Mouse (Mus musculus): ENCODE results near the gene Insl3. TPM values are rescaled to one million over a fixed set of nuclear protein-coding genes. Genes with fewer than 3 reads are reported as not detected.

The Insl3 gene
- polyA plus RNA-seq (2012; fragmentation: generic; extraction: Trizol), result 0.13 TPM

DNA sequence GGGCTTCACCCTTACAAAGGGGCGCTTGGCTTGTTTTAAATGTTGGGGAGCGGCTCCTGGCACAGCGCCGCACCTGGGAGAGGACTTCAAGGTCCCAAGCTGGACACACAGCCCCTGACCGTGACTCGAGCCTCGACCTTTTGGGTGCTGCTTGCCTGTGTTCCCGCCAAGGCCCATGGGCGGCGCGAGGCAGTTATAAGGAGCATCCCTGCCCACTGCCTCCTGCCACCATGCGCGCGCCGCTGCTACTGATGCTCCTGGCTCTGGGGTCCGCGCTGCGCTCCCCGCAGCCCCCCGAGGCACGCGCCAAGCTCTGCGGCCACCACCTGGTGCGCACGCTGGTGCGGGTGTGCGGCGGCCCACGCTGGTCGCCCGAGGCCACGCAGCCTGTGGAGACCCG, at the start of gene Insl3:
Insl3 (plus strand) TSS at position 187 of the 400 bp plus-strand sequence.
- H3K36me3 ChIP-seq (ENCODE audit: control insufficient read depth, insufficient read depth), result no peaks in the 10 kb centered on the region
- TF ChIP-seq CEBPB (IDR thresholded peaks at IDR 0.05; ENCODE audit: insufficient read depth, poor library complexity, severe bottlenecking) (no peak), TCF3 (IDR thresholded peaks at IDR 0.05; ENCODE audit: insufficient read length, low read depth) (no peak), MYOG (IDR thresholded peaks at IDR 0.05; ENCODE audit: control insufficient read depth in 1 of 3, insufficient read depth in 1 of 3, insufficient read length in 2 of 3, low read depth in 2 of 3) (no peak), POLR2AphosphoS2 (IDR thresholded peaks at IDR 0.05; ENCODE audit: insufficient read length, low read depth) (no peak), SRF (IDR thresholded peaks at IDR 0.05; ENCODE audit: control insufficient read depth, insufficient read length, low read depth) (no peak), MYOD1 (IDR thresholded peaks at IDR 0.05; ENCODE audit: control insufficient read depth in 1 of 3, insufficient read length in 2 of 3, low read depth in 2 of 3) (no peak), TCF12 (IDR thresholded peaks at IDR 0.05; ENCODE audit: insufficient read depth, poor library complexity, severe bottlenecking) (no peak), POLR2A (IDR thresholded peaks at IDR 0.05; ENCODE audit: insufficient read length, low read depth) (no peak), MAX (IDR thresholded peaks at IDR 0.05; ENCODE audit: low read depth) (no peak), REST (IDR thresholded peaks at IDR 0.05; ENCODE audit: insufficient read depth, insufficient read length) (no peak), USF1 (IDR thresholded peaks at IDR 0.05; ENCODE audit: low read depth) (no peak), E2F4 (IDR thresholded peaks at IDR 0.05; ENCODE audit: insufficient read depth) (no peak)
- no peaks in the 10 kb centered on the region for H3K79me2 ChIP-seq (ENCODE audit: control insufficient read depth, insufficient read depth)
- H3K4me2 ChIP-seq (ENCODE audit: low read depth), result no peak within 1 kb of the TSS
- peaks cover 75% of the 10 kb centered on the region for H3K27me3 ChIP-seq (ENCODE audit: control insufficient read depth, insufficient read depth, insufficient read length)
- no peak within 1 kb of the TSS for H3ac ChIP-seq (ENCODE audit: control insufficient read depth, insufficient read length)
- H3K4me3 ChIP-seq, result no peak within 1 kb of the TSS

DNA sequence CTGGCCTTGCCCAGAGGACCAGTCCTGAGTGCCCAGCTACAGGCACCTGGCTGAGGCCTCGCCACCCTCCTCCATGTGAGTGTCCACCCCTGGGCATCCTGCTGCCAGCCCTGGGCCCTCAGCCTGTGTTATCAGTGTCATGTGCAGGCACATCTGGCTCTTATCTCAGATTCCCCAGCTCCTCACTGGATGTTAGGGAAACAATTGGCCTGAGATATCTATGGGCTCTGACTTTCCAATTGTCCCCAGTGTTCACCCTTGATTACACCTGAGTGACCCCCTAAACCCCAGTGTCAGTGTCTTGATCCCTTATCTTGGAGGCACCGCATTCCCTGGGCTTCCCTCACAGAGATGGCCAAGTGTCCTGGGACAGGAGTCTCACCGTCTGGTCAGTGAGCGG, 49.7 kb upstream of the Insl3 start:
- no peaks in the 10 kb centered on the region for H3K79me2 ChIP-seq (ENCODE audit: control insufficient read depth, insufficient read depth)
- H3K4me3 ChIP-seq, result no peak overlapping the region
- H3K4me2 ChIP-seq (ENCODE audit: low read depth), result no peak overlapping the region
- no peak for TF ChIP-seq E2F4 (IDR thresholded peaks at IDR 0.05; ENCODE audit: insufficient read depth)
- no peak for TF ChIP-seq CEBPB (IDR thresholded peaks at IDR 0.05; ENCODE audit: insufficient read depth, poor library complexity, severe bottlenecking)
- no peak for TF ChIP-seq MYOD1 (IDR thresholded peaks at IDR 0.05; ENCODE audit: control insufficient read depth in 1 of 3, insufficient read length in 2 of 3, low read depth in 2 of 3)
- TF ChIP-seq TCF3 (IDR thresholded peaks at IDR 0.05; ENCODE audit: insufficient read length, low read depth), result no peak
- no peak for TF ChIP-seq REST (IDR thresholded peaks at IDR 0.05; ENCODE audit: insufficient read depth, insufficient read length)
- no peak for TF ChIP-seq MYOG (IDR thresholded peaks at IDR 0.05; ENCODE audit: control insufficient read depth in 1 of 3, insufficient read depth in 1 of 3, insufficient read length in 2 of 3, low read depth in 2 of 3)
- TF ChIP-seq POLR2A (IDR thresholded peaks at IDR 0.05; ENCODE audit: insufficient read length, low read depth), result no peak
- no peak for TF ChIP-seq MAX (IDR thresholded peaks at IDR 0.05; ENCODE audit: low read depth)
- TF ChIP-seq SRF (IDR thresholded peaks at IDR 0.05; ENCODE audit: control insufficient read depth, insufficient read length, low read depth), result no peak
- TF ChIP-seq USF1 (IDR thresholded peaks at IDR 0.05; ENCODE audit: low read depth), result no peak
- H3K36me3 ChIP-seq (ENCODE audit: control insufficient read depth, insufficient read depth), result no peaks in the 10 kb centered on the region
- H3ac ChIP-seq (ENCODE audit: control insufficient read depth, insufficient read length), result no peak overlapping the region
- H3K27me3 ChIP-seq (ENCODE audit: control insufficient read depth, insufficient read depth, insufficient read length), result no peaks in the 10 kb centered on the region

DNA sequence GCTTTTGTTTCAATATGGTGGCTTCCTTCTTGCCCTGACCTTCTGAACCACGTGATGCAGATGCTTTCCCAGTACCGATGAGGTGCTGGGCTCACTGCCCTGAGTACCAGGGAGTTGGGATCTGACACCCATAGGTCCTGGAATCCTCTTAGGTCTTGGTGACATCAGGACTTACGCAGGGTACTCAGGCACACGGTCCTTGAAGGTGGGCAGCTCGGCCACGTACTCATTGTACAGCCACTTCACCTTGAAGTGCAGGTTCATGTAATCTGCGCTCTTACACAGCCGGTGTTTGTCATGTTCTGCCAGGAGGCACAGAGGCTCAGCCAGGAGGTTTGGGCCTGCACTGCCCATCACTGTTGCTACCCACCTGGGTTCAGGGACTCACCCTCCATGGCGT, 43.5 kb upstream of the Insl3 start:
- H3K4me2 ChIP-seq (ENCODE audit: low read depth), result no peak overlapping the region
- no peaks in the 10 kb centered on the region for H3K36me3 ChIP-seq (ENCODE audit: control insufficient read depth, insufficient read depth)
- H3K4me3 ChIP-seq, result no peak overlapping the region
- TF ChIP-seq CEBPB (IDR thresholded peaks at IDR 0.05; ENCODE audit: insufficient read depth, poor library complexity, severe bottlenecking), result no peak
- H3K27me3 ChIP-seq (ENCODE audit: control insufficient read depth, insufficient read depth, insufficient read length), result peaks cover 6% of the 10 kb centered on the region
- H3K79me2 ChIP-seq (ENCODE audit: control insufficient read depth, insufficient read depth), result no peaks in the 10 kb centered on the region
- no peak overlapping the region for H3ac ChIP-seq (ENCODE audit: control insufficient read depth, insufficient read length)

DNA sequence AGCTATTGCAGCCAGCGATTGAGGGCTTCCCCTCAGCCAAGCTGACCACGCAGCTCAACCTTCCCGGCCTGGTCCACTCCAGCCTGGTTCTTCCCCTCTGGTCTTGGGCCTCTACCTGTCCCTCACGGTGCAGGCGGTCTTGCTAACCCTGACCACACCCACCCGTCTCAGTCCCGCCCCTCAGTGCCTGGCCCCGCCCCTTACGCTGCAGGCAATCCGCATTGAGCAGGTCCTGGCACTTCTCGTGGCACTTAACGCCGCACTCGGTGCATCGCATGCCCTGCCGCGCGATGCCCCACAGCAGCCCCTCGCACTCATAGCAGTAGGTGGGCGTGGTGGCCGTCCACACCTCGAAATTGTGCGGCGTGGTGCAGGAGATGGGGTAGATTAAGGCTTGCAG, 34.4 kb upstream of the Insl3 start:
- TF ChIP-seq TCF3 (IDR thresholded peaks at IDR 0.05; ENCODE audit: insufficient read length, low read depth), result no peak
- no peak for TF ChIP-seq POLR2AphosphoS2 (IDR thresholded peaks at IDR 0.05; ENCODE audit: insufficient read length, low read depth)
- no peak for TF ChIP-seq REST (IDR thresholded peaks at IDR 0.05; ENCODE audit: insufficient read depth, insufficient read length)
- TF ChIP-seq MYOG (IDR thresholded peaks at IDR 0.05; ENCODE audit: control insufficient read depth in 1 of 3, insufficient read depth in 1 of 3, insufficient read length in 2 of 3, low read depth in 2 of 3), result no peak
- TF ChIP-seq MYOD1 (IDR thresholded peaks at IDR 0.05; ENCODE audit: control insufficient read depth in 1 of 3, insufficient read length in 2 of 3, low read depth in 2 of 3), result no peak
- no peak for TF ChIP-seq TCF12 (IDR thresholded peaks at IDR 0.05; ENCODE audit: insufficient read depth, poor library complexity, severe bottlenecking)
- no peak for TF ChIP-seq POLR2A (IDR thresholded peaks at IDR 0.05; ENCODE audit: insufficient read length, low read depth)
- TF ChIP-seq USF1 (IDR thresholded peaks at IDR 0.05; ENCODE audit: low read depth), result no peak
- TF ChIP-seq CEBPB (IDR thresholded peaks at IDR 0.05; ENCODE audit: insufficient read depth, poor library complexity, severe bottlenecking), result no peak
- no peak for TF ChIP-seq MAX (IDR thresholded peaks at IDR 0.05; ENCODE audit: low read depth)
- TF ChIP-seq E2F4 (IDR thresholded peaks at IDR 0.05; ENCODE audit: insufficient read depth), result no peak
- TF ChIP-seq SRF (IDR thresholded peaks at IDR 0.05; ENCODE audit: control insufficient read depth, insufficient read length, low read depth), result no peak
- no peak overlapping the region for H3ac ChIP-seq (ENCODE audit: control insufficient read depth, insufficient read length)
- H3K27me3 ChIP-seq (ENCODE audit: control insufficient read depth, insufficient read depth, insufficient read length), result peaks cover 37% of the 10 kb centered on the region
- H3K4me2 ChIP-seq (ENCODE audit: low read depth), result no peak overlapping the region
- H3K36me3 ChIP-seq (ENCODE audit: control insufficient read depth, insufficient read depth), result no peaks in the 10 kb centered on the region
- no peaks in the 10 kb centered on the region for H3K79me2 ChIP-seq (ENCODE audit: control insufficient read depth, insufficient read depth)
- H3K4me3 ChIP-seq, result no peak overlapping the region

DNA sequence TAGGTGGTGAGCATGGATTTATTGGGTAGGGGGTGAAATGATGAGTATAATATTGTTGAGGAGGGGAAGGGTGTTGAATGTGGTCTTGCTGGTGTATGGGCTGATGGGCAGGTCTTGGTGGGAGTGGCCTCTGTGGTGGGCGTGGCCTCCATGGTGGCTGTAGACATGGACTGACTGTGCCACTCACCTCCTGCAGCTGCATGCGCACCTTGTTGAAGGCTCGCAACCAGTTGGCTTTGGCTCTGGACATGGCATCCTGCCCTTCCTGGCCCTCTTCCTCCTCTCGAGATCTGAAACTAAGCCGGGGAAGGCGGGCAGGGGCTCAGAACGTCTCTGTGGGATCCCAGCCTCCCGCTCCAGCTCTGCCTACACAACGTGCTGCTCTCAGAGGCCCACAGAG, 31.2 kb upstream of the Insl3 start:
- H3K79me2 ChIP-seq (ENCODE audit: control insufficient read depth, insufficient read depth), result no peaks in the 10 kb centered on the region
- H3K27me3 ChIP-seq (ENCODE audit: control insufficient read depth, insufficient read depth, insufficient read length), result peaks cover 20% of the 10 kb centered on the region
- no peak overlapping the region for H3ac ChIP-seq (ENCODE audit: control insufficient read depth, insufficient read length)
- no peak for TF ChIP-seq REST (IDR thresholded peaks at IDR 0.05; ENCODE audit: insufficient read depth, insufficient read length)
- no peak for TF ChIP-seq USF1 (IDR thresholded peaks at IDR 0.05; ENCODE audit: low read depth)
- TF ChIP-seq MYOD1 (IDR thresholded peaks at IDR 0.05; ENCODE audit: control insufficient read depth in 1 of 3, insufficient read length in 2 of 3, low read depth in 2 of 3), result no peak
- TF ChIP-seq POLR2A (IDR thresholded peaks at IDR 0.05; ENCODE audit: insufficient read length, low read depth), result no peak
- no peak for TF ChIP-seq MAX (IDR thresholded peaks at IDR 0.05; ENCODE audit: low read depth)
- no peak for TF ChIP-seq E2F4 (IDR thresholded peaks at IDR 0.05; ENCODE audit: insufficient read depth)
- no peak for TF ChIP-seq CEBPB (IDR thresholded peaks at IDR 0.05; ENCODE audit: insufficient read depth, poor library complexity, severe bottlenecking)
- no peak for TF ChIP-seq MYOG (IDR thresholded peaks at IDR 0.05; ENCODE audit: control insufficient read depth in 1 of 3, insufficient read depth in 1 of 3, insufficient read length in 2 of 3, low read depth in 2 of 3)
- TF ChIP-seq SRF (IDR thresholded peaks at IDR 0.05; ENCODE audit: control insufficient read depth, insufficient read length, low read depth), result no peak
- TF ChIP-seq TCF12 (IDR thresholded peaks at IDR 0.05; ENCODE audit: insufficient read depth, poor library complexity, severe bottlenecking), result no peak
- H3K36me3 ChIP-seq (ENCODE audit: control insufficient read depth, insufficient read depth), result no peaks in the 10 kb centered on the region
- H3K4me2 ChIP-seq (ENCODE audit: low read depth), result peak overlapping the region; percentile 61
- H3K4me3 ChIP-seq, result no peak overlapping the region

Measured in myocyte (in vitro differentiated cells).